Mouse (Mus musculus) MN1 (cell line): ENCODE measurements around the gene Gal3st3.

Source experiments
- DNase-seq: peaks from one replicate; pipeline ENCODE4 v3.0.0-alpha.2; 2016; ENCODE audit warnings: low spot score

The Gal3st3 gene

GRCm38 (mm10) chr19:5297903-5298800 lies at the start of gene Gal3st3:
TSS of gene Gal3st3 (plus strand) at chr19:5298331.
- DNase-seq: no peak

- DNase-seq: no peak
Measured at GRCm38 (mm10) chr19:5257140-5257539, 41.0 kb upstream of the Gal3st3 start.

- no peak for DNase-seq
Measured at GRCm38 (mm10) chr19:5267015-5267414, 31.1 kb upstream of the Gal3st3 start.

- no peak for DNase-seq
Measured at GRCm38 (mm10) chr19:5268017-5268416, 30.1 kb upstream of the Gal3st3 start.

GRCm38 (mm10) chr19:5268875-5269274 lies 29.3 kb upstream of the Gal3st3 start:
- no peak for DNase-seq

- no peak for DNase-seq
Measured at GRCm38 (mm10) chr19:5269392-5269791, 28.7 kb upstream of the Gal3st3 start.

GRCm38 (mm10) chr19:5271430-5271829 lies 26.7 kb upstream of the Gal3st3 start:
- DNase-seq: no peak

- peak; percentile 25 for DNase-seq
Measured at GRCm38 (mm10) chr19:5272326-5272795, 25.8 kb upstream of the Gal3st3 start.

- DNase-seq: peak; percentile 83
Measured at GRCm38 (mm10) chr19:5272801-5273733, 25.1 kb upstream of the Gal3st3 start, which contains the start of gene Pacs1. TSS of gene Pacs1 (minus strand) at chr19:5273119.

- DNase-seq: no peak
Measured at GRCm38 (mm10) chr19:5273916-5274315, 24.2 kb upstream of the Gal3st3 start.

- DNase-seq: no peak
Measured at GRCm38 (mm10) chr19:5274641-5275040, 23.5 kb upstream of the Gal3st3 start.

- no peak for DNase-seq
Measured at GRCm38 (mm10) chr19:5275736-5276135, 22.4 kb upstream of the Gal3st3 start.

GRCm38 (mm10) chr19:5276531-5276930 lies 21.6 kb upstream of the Gal3st3 start:
- DNase-seq: no peak

GRCm38 (mm10) chr19:5277140-5277539 lies 21.0 kb upstream of the Gal3st3 start:
- no peak for DNase-seq

- no peak for DNase-seq
Measured at GRCm38 (mm10) chr19:5278381-5278780, 19.8 kb upstream of the Gal3st3 start.

- peak; percentile 97 for DNase-seq
Measured at GRCm38 (mm10) chr19:5294972-5295735, 3.0 kb upstream of the Gal3st3 start, which contains the start of gene Sf3b2. TSS of gene Sf3b2 (minus strand) at chr19:5295455.

- DNase-seq: no peak
Measured at GRCm38 (mm10) chr19:5295736-5296075, 2.4 kb upstream of the Gal3st3 start.

- no peak for DNase-seq
Measured at GRCm38 (mm10) chr19:5296630-5297029, 1.5 kb upstream of the Gal3st3 start.

- DNase-seq: no peak
Measured at GRCm38 (mm10) chr19:5300588-5300987, 2.5 kb downstream of the Gal3st3 start.

GRCm38 (mm10) chr19:5302455-5302854 lies 4.3 kb downstream of the Gal3st3 start:
- peak; percentile 18 for DNase-seq

GRCm38 (mm10) chr19:5306279-5306678 lies 8.1 kb downstream of the Gal3st3 start:
- DNase-seq: no peak
